Mouse (Mus musculus) inflammation-experienced regulatory T-cells, adult 16 weeks (primary cell): ENCODE data around the gene Sri. TPM values are rescaled to one million over a fixed set of nuclear protein-coding genes. Genes with fewer than 3 reads are reported as not detected.

Experiments used
- polyA plus RNA-seq: library from polyadenylated mRNA; unstranded; fragments of 100-300 nt; shearing (Covaris generic); gene quantifications from one replicate; pipeline ENCODE4 v1.2.1, GENCODE M21; 2017

Gene Sri
- 820 TPM for polyA plus RNA-seq

GRCm38 (mm10) chr5:8045855-8046254 is at the start of gene Sri:
Gene Sri, plus strand, starts transcription at chr5:8046078.

Other genes starting within 250 kb of the Sri start
- gene Steap4, start 85.6 kb upstream of the Sri start, polyA plus RNA-seq = not detected